Mouse (Mus musculus) heart, embryonic 16.5 days (tissue): Measurements from ENCODE around the gene Il17rd. TPM values are rescaled to one million over a fixed set of nuclear protein-coding genes. Genes with fewer than 3 reads are reported as not detected.

ENCODE experiments used
- ATAC-seq: fragments of 200-750 bp; cut with Nextera tagmentation; replicated peaks from 2 replicates; pipeline ENCODE4 v1.8.0; 2017; ENCODE audit warnings: moderate number of reproducible peaks; ENCODE audit not compliant: insufficient read depth, low FRiP score; ENCODE audit errors: extremely low read depth
- H3K27ac ChIP-seq: fragments of 300-500 bp; sonication (generic); 2 replicates; pipeline ENCODE4 v1.5.1; 2014; ENCODE audit warnings: mild to moderate bottlenecking, low read length, control low read depth, moderate library complexity
- H3K27me3 ChIP-seq: fragments of 300-500 bp; sonication (generic); 2 replicates; pipeline ENCODE4 v1.6.1; 2014; ENCODE audit warnings: low read length, mixed read lengths; ENCODE audit not compliant: control insufficient read depth, insufficient read depth
- H3K36me3 ChIP-seq: fragments of 300-500 bp; sonication (generic); 2 replicates; pipeline ENCODE4 v1.6.1; 2014; ENCODE audit not compliant: control insufficient read depth, insufficient read depth
- H3K4me1 ChIP-seq: fragments of 300-500 bp; sonication (generic); 2 replicates; pipeline ENCODE4 v1.6.1; 2014; ENCODE audit warnings: low read length, mixed read lengths; ENCODE audit not compliant: control insufficient read depth, insufficient read depth
- H3K4me2 ChIP-seq: fragments of 300-500 bp; sonication (generic); 2 replicates; pipeline ENCODE4 v1.6.1; 2014; ENCODE audit warnings: low read depth, mild to moderate bottlenecking, control low read depth, low read length
- H3K4me3 ChIP-seq: fragments of 300-500 bp; sonication (generic); 2 replicates; pipeline ENCODE4 v1.5.1; 2014; ENCODE audit warnings: mild to moderate bottlenecking, control low read depth, low read length
- H3K9ac ChIP-seq: fragments of 300-500 bp; sonication (generic); 2 replicates; pipeline ENCODE4 v1.6.1; 2014; ENCODE audit warnings: low read length, control low read depth
- H3K9me3 ChIP-seq: fragments of 300-500 bp; sonication (generic); replicated peaks from 2 replicates; pipeline ENCODE4 v1.6.1; 2016; ENCODE audit warnings: low read length; ENCODE audit not compliant: control insufficient read depth
- WGBS: fragments of 180-500 bp; shearing (Covaris S2); extraction: QIAGEN DNeasy Blood & Tissue Kit; methylation state at CpG from one replicate; pipeline ENCODE4 v1.1.7; 2014; 5-methylcytosine and 5-hydroxymethylcytosine counted together
- polyA plus RNA-seq: library from polyadenylated mRNA; unstranded; fragments of >200 nt; fragmentation: Nextera tagmentation; extraction: Ambion mirVana; gene quantifications from 2 replicates; pipeline ENCODE4 v1.2.1, GENCODE M21; 2015

The Il17rd gene
- polyA plus RNA-seq, 1 experiment from 2014 or later: 0.92 TPM

DNA sequence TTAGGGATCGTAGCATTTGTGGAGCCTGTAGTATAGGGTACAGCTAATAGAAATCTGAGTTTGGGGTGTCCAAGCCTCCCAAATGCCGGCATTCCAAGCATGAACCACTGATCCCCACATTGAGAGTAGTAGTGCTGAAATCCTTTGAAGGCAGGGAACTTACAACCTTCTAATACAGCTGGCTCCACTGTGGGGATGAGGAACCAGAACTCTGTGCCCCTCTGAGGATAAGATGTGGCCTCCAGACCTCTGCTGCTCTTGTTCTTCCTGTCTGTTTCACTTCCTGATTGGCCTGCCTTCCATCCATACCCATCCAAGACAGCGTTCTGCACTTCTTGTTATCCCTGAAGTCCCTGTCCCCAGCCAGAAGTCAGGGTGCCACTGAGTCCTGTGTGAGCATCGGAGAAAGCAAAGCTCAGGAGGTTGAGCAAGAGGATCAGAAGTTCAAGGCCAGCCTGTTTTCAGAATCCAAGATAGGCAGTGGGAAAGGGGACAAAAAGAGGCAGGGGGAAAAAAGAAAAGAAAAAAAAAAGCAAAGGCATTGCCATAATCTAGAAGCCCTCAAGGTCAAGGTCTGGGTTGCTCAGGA lies 77.9 kb downstream of the Il17rd start:
- H3K4me1 ChIP-seq: peaks cover 5% of the 10 kb centered on the region; the same call in 1 of the 2 replicates
- H3K36me3 ChIP-seq: no peaks in the 10 kb centered on the region
- ATAC-seq: no peak
- no peak overlapping the region for H3K4me3 ChIP-seq
- no peak overlapping the region for H3K9ac ChIP-seq
- no peak overlapping the region for H3K27ac ChIP-seq
- WGBS: 67% methylated on average over 4 of the region's 4 CpGs
- H3K4me2 ChIP-seq: no peak overlapping the region
- no peaks in the 10 kb centered on the region for H3K9me3 ChIP-seq
- H3K27me3 ChIP-seq: no peaks in the 10 kb centered on the region

DNA sequence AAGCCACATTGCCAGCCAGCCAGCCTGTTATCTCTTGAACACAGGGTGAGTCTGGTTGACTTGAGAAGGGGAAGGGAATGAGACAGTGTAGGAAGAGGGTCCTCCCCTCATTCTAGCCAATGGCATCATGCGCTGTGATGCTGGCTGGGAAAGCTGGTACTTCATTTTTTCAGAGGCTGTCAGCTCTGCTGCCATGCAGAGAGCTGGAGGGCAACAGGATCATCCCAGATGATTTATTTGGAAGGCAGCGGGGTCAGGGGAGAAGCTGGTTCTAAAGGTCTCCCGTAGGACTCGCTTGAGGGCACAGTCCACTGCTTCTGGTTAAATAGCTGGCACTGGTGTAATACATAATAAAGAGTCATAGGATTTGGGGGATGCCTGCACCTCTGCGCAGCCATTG lies 79.8 kb downstream of the Il17rd start:
- 83% methylated on average over 5 of the region's 5 CpGs for WGBS
- no peak overlapping the region for H3K4me2 ChIP-seq
- no peaks in the 10 kb centered on the region for H3K27me3 ChIP-seq
- H3K4me3 ChIP-seq: no peak overlapping the region
- no peaks in the 10 kb centered on the region for H3K36me3 ChIP-seq
- H3K9me3 ChIP-seq: no peaks in the 10 kb centered on the region
- peaks cover 14% of the 10 kb centered on the region for H3K4me1 ChIP-seq
- ATAC-seq: no peak
- H3K27ac ChIP-seq: no peak overlapping the region
- H3K9ac ChIP-seq: no peak overlapping the region

DNA sequence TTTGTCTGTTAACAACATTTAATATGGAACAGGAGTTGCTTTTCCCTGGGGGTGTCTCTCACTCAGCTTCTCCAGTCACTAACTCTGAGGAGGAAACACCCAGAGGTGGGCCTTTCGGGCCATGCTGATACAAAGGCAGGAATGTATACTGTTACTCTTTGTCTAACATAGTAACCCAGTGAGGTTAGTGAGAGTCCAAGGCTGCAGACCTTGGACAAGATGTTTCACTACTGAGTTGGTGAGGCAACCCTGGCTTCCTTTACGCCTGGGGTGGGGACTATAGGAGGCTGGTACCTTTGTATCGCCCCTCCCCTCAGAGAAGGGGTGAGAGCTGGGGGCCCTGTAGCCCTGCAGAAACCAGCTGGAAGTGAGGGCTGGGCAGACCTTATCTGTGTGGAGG lies 83.9 kb downstream of the Il17rd start:
- Histone ChIP-seq H3K27ac (no peak overlapping the region), H3K4me3 (no peak overlapping the region), H3K9me3 (no peaks in the 10 kb centered on the region), H3K9ac (no peak overlapping the region), H3K27me3 (no peaks in the 10 kb centered on the region), H3K4me1 (peaks cover 12% of the 10 kb centered on the region), H3K4me2 (no peak overlapping the region), H3K36me3 (no peaks in the 10 kb centered on the region)
- ATAC-seq: no peak
- 71% methylated on average over 3 of the region's 3 CpGs for WGBS

DNA sequence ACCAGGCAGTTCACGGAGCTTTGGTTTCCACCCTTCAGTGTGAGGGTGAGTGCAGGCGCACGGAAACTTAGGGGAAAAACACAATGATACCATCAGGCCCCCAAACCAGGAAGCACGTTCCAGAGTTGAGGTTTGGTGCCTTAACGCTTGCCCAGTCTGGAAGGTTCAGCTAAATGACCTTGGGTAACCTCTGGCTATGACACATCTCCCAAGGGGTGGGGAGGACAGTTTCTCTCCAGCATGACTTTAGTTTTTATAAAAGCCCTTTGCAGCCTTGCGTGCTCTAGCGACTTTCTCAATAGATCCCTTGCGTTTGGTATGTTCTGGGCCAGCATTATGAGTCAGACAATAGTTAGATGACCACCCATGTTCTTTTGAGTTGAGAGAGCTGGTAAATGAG lies 84.8 kb downstream of the Il17rd start:
- Histone ChIP-seq H3K4me2 (no peak overlapping the region; the same call in 1 of the 2 replicates), H3K9ac (0 out of 2 replicates have a peak overlapping the region, but pooled peaks have one; percentile 5), H3K27ac (no peak overlapping the region)

DNA sequence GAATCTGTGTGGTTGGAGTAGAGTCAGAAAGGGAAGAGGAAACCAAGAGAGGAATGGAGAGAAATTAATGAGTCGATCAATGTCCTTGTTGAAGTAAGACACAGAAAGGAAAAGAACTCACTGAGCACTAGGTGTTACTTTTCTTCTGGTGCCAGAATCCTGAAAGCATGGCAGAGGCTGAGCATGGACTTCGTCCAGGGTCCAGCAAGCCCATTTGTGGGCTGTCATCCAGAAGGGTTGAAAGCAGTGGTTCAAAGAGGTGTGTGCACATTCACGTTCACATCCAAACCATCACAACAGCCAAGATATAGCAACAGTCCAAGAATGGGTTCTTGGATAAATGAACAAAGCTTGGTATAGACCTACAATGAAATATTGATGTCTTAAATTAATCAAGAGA lies 91.3 kb downstream of the Il17rd start:
- Histone ChIP-seq H3K9ac (no peak overlapping the region), H3K27me3 (no peaks in the 10 kb centered on the region), H3K4me2 (no peak overlapping the region), H3K4me1 (no peaks in the 10 kb centered on the region), H3K36me3 (no peaks in the 10 kb centered on the region), H3K4me3 (no peak overlapping the region), H3K27ac (no peak overlapping the region), H3K9me3 (no peaks in the 10 kb centered on the region)
- WGBS: 93% methylated on average over 3 of the region's 3 CpGs
- no peak for ATAC-seq

More for the DNA sequence above, 84.8 kb downstream of the Il17rd start:
- WGBS: 39% methylated on average over 8 of the region's 8 CpGs
- no peaks in the 10 kb centered on the region for H3K36me3 ChIP-seq
- no peak overlapping the region for H3K4me3 ChIP-seq
- peaks cover 12% of the 10 kb centered on the region for H3K4me1 ChIP-seq
- no peaks in the 10 kb centered on the region for H3K9me3 ChIP-seq
- no peak for ATAC-seq
- no peaks in the 10 kb centered on the region for H3K27me3 ChIP-seq

DNA sequence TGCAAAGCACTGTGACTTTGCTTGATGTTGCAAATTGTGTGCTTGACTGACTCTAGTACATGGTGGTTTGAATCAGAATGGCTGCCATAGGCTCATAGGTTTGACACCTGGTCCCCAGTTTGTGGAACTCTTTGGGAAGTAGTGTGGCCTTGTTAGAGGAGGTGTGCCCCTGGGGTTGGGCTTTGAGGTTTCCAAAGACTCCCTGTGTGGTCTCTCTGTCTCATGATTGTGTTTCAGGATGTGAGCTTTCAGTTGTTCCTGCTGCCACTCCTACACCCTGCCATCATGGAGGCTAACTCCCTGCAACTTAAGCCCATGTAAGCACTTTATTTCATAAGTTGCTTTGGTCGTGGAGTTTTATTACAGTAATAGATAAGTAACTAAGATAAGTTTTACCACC lies 91.9 kb downstream of the Il17rd start:
- H3K4me1 ChIP-seq: no peaks in the 10 kb centered on the region
- no peaks in the 10 kb centered on the region for H3K36me3 ChIP-seq
- no peak overlapping the region for H3K4me3 ChIP-seq
- 54% methylated on average over 1 of the region's 1 CpGs for WGBS
- no peaks in the 10 kb centered on the region for H3K27me3 ChIP-seq
- ATAC-seq: no peak
- H3K9me3 ChIP-seq: no peaks in the 10 kb centered on the region
- H3K27ac ChIP-seq: no peak overlapping the region
- H3K4me2 ChIP-seq: no peak overlapping the region
- H3K9ac ChIP-seq: no peak overlapping the region

DNA sequence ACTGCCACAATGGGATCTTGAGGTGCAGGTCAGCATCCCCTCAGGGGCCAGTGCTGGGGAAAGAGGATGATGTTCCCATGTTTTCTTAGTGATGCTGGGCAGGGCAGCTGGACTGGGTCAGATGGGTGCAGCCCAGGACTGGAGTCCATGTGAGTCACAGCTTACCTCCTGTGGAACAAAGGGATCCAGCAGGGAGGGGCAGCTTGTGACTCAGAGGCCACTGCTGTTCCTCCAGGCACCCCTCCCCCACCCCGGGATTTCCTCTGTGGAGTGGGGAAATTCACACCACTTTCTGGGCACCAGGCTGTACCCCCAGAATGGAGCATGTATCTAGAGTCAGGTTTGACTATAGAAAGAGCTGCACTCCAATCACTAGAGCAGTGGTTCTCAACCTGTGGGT lies 92.8 kb downstream of the Il17rd start:
- ATAC-seq: no peak
- Histone ChIP-seq H3K9me3 (no peaks in the 10 kb centered on the region), H3K4me2 (no peak overlapping the region), H3K4me1 (no peaks in the 10 kb centered on the region), H3K36me3 (no peaks in the 10 kb centered on the region), H3K27ac (no peak overlapping the region), H3K4me3 (no peak overlapping the region), H3K9ac (no peak overlapping the region), H3K27me3 (no peaks in the 10 kb centered on the region)
- WGBS: 64% methylated on average over 1 of the region's 1 CpGs

DNA sequence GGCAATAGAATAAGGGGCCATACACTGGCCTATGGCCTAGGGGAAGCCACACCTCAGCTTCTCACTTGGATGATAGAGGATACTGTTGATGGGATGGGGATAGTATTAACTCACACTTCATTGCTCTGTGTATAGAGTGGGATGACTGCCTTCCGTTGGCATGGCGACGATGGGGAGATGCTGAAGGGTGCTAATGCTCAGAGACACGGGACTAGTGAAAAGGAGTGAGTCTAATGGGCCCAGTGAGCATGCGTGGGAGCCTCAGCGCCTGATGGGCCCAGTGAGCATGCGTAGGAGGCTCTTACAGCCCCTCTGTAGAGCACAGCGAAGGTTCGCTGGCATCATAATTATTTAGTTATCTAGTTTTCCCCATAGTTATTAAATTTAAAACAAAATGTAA lies 100.2 kb downstream of the Il17rd start:
- H3K27me3 ChIP-seq: no peaks in the 10 kb centered on the region
- no peak overlapping the region for H3K4me2 ChIP-seq
- H3K4me1 ChIP-seq: peaks cover 4% of the 10 kb centered on the region; the same call in 1 of the 2 replicates
- H3K9me3 ChIP-seq: no peaks in the 10 kb centered on the region
- H3K27ac ChIP-seq: no peak overlapping the region
- H3K9ac ChIP-seq: no peak overlapping the region
- no peaks in the 10 kb centered on the region for H3K36me3 ChIP-seq
- ATAC-seq: no peak
- H3K4me3 ChIP-seq: no peak overlapping the region
- WGBS: 92% methylated on average over 9 of the region's 9 CpGs

DNA sequence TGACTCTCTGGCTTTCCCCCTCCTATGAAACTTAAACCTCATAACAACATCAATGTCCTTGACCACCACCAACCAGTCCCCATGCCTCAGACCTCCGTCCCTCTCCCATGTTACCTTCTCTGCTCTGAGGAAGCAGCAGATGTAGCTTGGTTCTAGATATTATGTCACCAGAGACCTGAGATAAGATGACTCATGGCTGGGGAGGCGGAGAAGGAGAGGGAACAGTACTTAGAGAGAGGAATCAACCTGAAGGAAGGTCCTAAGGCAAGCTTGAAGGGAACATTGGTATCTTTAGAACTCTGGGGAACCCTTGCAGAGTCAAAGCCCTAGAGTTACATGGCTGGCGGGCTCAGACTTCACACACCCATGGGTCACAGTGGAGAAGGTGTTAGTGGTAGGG lies 101.2 kb downstream of the Il17rd start:
- no peak for ATAC-seq
- H3K4me3 ChIP-seq: no peak overlapping the region

More for the DNA sequence above, 101.2 kb downstream of the Il17rd start:
- H3K4me2 ChIP-seq: no peak overlapping the region
- no peaks in the 10 kb centered on the region for H3K27me3 ChIP-seq
- no peaks in the 10 kb centered on the region for H3K36me3 ChIP-seq
- 85% methylated on average over 3 of the region's 3 CpGs for WGBS
- H3K4me1 ChIP-seq: peaks cover 8% of the 10 kb centered on the region
- H3K27ac ChIP-seq: no peak overlapping the region
- no peaks in the 10 kb centered on the region for H3K9me3 ChIP-seq
- H3K9ac ChIP-seq: no peak overlapping the region
